Mouse (Mus musculus) G1E-ER4 (cell line): ENCODE data around the gene Trp73. TPM values are rescaled to one million over a fixed set of nuclear protein-coding genes. Genes with fewer than 3 reads are reported as not detected.

Source experiments
- GATA1 ChIP-seq: IDR thresholded peaks from one replicate; pipeline ENCODE4 v1.8.0; 2012; ENCODE audit warnings: low read length, inconsistent platforms
- polyA plus RNA-seq: library from polyadenylated mRNA; stranded (reverse); fragments of >175 nt; gene quantifications from 2 replicates; pipeline ENCODE4 v1.2.3, GENCODE M21; 2012

Trp73 gene
- polyA plus RNA-seq, 1 experiment: not detected

- no peak for TF ChIP-seq GATA1
Observed at GRCm38 (mm10) chr4:154123553-154123952, 16.5 kb downstream of the Trp73 start.

DNA sequence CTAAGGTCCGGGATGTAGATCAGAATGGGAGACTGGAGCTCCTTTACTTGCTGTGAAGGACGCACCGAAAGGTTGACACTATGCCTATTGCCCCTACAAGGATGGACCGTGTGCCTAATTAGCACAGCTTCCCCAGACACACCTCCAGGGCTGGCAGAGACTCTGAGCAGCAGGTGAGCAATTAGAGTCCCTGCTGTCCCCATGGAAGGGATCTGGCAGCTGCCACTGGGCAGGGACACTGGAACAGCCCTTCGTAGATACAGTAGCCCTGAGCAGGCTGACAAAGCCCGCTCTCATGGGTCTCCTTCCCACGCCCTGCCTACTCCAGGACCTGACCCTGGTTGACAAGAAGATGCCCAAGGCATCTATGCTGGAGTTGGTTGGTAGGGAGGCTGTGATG, 17.6 kb downstream of the Trp73 start:
- TF ChIP-seq GATA1: no peak

- no peak for TF ChIP-seq GATA1
Observed at GRCm38 (mm10) chr4:154121800-154122199, 18.2 kb downstream of the Trp73 start.

GRCm38 (mm10) chr4:154119208-154119607, 20.8 kb downstream of the Trp73 start:
- no peak for TF ChIP-seq GATA1

DNA sequence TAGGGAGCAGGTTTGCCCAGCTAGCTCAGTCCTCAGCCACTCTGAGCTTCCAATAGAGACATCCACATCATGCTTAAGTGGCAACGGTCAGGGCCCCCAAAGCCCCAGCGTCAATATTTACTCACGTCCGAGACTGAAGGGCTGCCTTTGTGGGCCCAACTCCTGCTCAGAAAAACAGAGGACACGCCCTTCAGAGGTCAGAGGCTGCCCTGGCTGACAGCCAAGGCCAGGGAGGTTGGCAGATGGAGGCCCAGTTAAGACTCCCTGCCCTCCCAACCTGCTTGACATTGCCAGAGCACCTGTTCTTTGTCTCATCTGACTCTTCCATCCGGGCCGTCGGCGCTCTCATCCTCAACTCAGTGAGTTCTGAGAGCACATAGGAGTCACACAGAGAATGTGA, 21.2 kb downstream of the Trp73 start:
- TF ChIP-seq GATA1: no peak

DNA sequence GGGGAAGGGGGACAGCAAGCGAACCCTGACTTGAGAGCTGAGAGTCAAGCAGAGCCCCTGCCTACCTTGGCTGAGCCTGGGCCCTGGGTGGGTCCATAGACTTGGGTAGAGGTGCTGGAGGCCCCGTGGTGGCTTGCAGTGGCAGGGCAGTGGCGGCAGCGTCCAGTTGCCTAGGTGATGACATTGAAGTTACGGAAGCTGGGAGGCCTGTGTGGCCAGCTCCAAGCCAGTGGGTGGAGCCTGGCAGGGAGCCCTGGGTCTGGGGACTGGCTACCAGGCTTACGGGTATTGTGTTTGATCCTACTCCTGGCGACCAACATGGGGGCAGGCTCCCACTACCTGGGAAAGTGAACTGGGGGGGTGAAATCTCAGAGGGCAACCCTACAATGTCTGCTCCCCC, 23.6 kb downstream of the Trp73 start:
- TF ChIP-seq GATA1: no peak

DNA sequence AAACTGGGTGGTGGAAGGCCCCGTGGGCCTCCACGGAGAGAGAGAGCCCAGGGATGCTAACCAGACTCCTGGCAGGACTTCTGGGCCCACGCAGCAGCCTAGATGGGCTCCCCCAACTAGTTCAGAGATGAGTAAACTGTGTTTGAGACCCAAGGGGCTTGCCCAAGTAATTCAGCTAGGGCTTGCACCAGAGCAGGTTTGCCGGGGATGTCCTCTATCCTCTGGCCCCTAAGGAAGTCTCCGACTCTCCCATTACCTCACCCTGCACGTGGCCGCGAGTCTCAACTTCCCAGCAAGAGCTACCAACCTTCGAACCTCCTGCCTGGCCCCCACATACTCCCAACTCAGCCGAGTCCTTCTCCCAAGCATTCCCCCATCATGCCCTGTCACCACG, 30.2 kb downstream of the Trp73 start:
- no peak for TF ChIP-seq GATA1

DNA sequence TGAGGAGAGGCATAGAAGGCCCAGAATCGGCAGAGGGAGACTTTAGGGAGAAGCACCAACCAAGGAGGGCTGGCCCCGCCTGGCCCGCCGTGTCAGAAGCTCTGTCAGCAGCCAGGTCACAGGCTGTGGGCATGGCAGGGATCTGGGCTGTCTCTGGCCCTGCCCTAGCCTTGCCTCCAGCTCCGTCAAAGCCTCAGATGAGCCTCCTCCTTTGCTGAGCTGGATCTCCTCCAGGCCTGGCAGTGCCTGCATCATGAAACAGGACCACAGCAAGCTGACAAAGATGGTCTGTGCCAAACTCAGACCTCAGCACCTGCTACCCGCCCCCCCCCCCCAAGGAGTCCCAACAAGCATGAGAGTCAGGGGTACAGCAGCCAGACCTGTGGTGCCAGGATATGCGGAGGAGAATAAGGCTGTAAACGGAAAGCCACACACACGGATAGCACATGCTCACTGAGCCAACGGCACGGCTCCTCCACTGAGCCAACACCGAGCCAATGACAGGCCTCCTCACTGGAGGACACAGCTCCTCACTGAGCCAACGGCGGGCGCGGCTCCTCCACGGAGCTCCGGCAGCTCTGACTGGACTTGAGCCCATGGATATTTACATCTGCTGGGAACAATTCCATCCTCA, 30.7 kb downstream of the Trp73 start:
- TF ChIP-seq GATA1: no peak

- TF ChIP-seq GATA1: no peak
Observed at GRCm38 (mm10) chr4:154106497-154107061, 33.4 kb downstream of the Trp73 start.

- no peak for TF ChIP-seq GATA1
Observed at GRCm38 (mm10) chr4:154105381-154106001, 34.5 kb downstream of the Trp73 start.

DNA sequence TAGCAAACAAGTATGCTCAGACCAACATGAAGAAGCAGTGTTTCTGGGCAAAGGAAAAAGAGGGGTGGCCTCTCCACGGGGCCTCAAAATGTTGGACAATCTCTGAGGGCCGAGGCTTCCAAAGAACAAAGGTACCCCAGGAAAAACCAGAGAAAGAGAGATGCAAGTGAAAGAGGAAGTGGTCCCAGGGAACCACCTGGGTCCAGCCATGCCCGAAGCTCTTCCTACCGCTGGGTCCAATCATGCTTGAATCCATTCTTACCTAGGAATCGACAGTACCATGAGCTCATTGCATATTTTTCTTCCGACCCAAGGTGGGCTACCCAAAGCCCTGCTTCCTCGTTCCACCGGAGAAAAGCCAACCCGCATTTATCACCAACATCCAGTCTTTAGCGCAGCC, 36.1 kb downstream of the Trp73 start:
- no peak for TF ChIP-seq GATA1

DNA sequence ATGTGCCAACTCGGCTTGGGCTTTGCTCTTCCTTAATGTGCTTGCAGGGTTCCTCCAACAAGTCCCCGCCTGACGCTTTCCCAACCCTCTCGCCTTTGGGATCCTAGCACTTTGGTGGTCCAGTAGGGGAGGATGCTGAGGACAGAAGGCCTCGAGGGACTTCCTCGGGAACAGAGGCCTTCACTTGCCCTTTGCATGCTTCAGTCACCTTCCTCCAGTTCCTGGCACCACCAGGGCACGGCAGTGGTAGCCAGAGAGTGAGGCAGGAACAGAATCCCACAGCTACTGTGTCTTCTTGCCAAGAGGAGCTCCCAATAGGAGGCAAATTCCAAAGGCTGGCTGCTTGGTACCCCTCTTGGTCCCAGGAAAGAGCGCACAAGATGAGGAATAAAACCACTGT, 36.6 kb downstream of the Trp73 start:
- TF ChIP-seq GATA1: no peak

GRCm38 (mm10) chr4:154099361-154099760, 40.6 kb downstream of the Trp73 start:
- TF ChIP-seq GATA1: no peak

GRCm38 (mm10) chr4:154096111-154096510, 43.9 kb downstream of the Trp73 start:
- TF ChIP-seq GATA1: no peak

DNA sequence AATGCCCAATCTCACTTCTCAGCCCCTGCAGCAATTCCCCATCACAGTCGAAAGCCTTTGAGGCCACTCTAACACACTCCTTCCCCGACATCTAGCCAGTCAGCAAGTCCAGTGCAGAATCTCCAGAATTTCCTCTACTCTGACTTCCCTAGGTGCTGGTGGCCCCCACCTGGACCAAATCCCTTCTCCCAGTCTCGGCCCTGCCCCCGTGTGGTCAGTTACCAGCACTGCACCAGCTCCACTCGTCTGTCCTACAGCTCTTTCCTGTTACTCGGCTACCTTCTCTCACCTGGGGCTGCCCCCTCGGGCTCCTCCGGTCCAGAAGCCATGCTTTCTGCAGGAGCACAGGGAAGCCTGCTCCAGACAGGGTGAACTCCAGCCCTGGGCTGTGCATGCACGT, 46.8 kb downstream of the Trp73 start:
- no peak for TF ChIP-seq GATA1

GRCm38 (mm10) chr4:154091356-154091755, 48.7 kb downstream of the Trp73 start:
- TF ChIP-seq GATA1: no peak

- TF ChIP-seq GATA1: no peak
Observed at GRCm38 (mm10) chr4:154089205-154089604, 50.8 kb downstream of the Trp73 start.
